Mouse (Mus musculus) frontal cortex, postnatal 36 days (tissue): ENCODE results near the gene Olfr918.
A peak's percentile ranks its signal among the peaks of the same experiment; 100 is the strongest.

Experiments used
- DNase-seq, 2 experiments: peaks; one replicate each; pipeline ENCODE4 v3.0.0; 2022; ENCODE audit warnings: low spot score in 2 of 2

Gene Olfr918

GRCm38 (mm10) chr9:38674501-38674900 lies at the start of gene Olfr918:
Olfr918 (minus strand) TSS chr9:38674601.
- no peak for DNase-seq

- DNase-seq, result no peak
These were observed 49.6 kb upstream of the Olfr918 start for GRCm38 (mm10) chr9:38724044-38724443.

DNA sequence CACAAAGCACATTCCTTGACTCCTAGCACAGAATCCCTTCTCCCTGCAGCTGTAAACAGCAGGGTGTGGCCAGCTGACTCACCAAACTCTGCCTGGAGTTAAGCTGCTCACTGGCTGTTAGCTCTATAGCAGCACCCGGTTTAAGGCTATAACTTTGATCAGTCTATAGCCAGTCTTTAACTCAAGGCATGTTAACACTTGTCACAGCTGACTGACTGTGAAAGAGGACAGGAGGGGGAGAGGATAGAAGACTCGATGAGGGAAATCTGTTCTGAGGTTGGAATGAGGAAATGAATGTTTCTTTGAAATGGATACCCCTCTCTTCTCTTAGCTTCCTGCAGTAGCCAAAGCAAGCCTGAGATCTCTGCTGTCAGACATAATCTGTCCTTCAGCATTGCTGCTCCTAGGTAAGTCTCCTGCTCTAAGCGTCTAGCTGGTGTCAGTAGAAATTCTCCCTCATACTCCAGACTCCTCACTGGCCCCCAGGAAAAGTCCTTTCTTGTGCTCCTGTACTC lies 44.6 kb upstream of the Olfr918 start:
- peak in 1 of 2 experiments; percentile 0 for DNase-seq

- DNase-seq, result peak in 1 of 2 experiments; percentile 7
These were observed 43.7 kb upstream of the Olfr918 start, which contains the start of gene Vwa5a for GRCm38 (mm10) chr9:38718102-38718501. Vwa5a (plus strand) TSS chr9:38718268.

- DNase-seq, result no peak
These were observed 1.5 kb downstream of the Olfr918 start for GRCm38 (mm10) chr9:38672887-38673286.

DNA sequence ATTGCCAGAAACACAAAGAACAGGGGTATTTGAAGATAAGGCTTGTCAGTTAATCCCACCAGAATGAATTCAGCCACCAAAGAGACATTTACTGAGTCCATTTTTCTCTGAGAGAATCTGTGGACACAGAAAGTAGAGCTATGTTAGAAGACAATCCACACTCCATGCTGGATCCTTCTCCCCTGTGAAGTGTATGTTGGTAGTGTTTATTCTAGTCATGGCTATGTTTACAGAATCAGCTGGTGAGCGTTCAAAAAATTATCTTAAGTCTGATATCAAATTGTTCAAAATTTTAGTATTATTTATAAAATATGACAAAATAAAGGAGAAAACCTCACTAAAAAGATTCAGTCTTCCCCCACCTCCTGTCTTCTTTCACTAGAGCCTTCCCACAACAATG lies 8.7 kb downstream of the Olfr918 start, which contains the start of gene Olfr917:
Gene Olfr917, minus strand, starts transcription at position 101 of the 400 bp plus-strand sequence.
- DNase-seq, result no peak

GRCm38 (mm10) chr9:38659775-38660174 lies 14.6 kb downstream of the Olfr918 start, which contains the start of gene Olfr916:
Olfr916 (minus strand) TSS chr9:38659875.
- DNase-seq, result no peak

DNA sequence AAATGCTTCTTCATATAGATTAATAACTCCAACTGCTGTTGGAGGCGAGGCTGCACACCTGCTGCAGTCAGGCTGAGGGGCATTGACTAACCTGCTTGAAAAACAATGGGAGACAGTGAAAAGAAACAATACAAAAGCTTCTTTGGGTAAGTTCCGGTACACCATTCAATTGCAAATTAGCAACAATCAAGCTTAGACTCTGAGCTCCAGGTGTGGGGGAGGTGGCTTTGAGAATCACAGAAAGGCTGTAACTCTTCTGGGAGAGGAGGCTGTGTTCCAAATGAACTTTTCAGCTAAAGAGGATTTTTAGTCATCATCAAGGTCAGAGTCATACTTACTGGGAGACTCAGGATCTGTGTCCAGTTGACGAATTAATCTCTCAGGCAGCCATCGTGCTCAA lies 42.0 kb downstream of the Olfr918 start:
- DNase-seq, result no peak
